Mouse (Mus musculus) erythroblast, embryonic 14.5 days (primary cell): ENCODE measurements around the gene Ttll10. TPM values are rescaled to one million over a fixed set of nuclear protein-coding genes. Genes with fewer than 3 reads are reported as not detected.

Experiments used
- H3K27me3 ChIP-seq: 2 replicates; pipeline ENCODE4 v1.6.1; 2012; ENCODE audit warnings: inconsistent platforms; ENCODE audit not compliant: control insufficient read depth
- H3K36me3 ChIP-seq: 2 replicates; pipeline ENCODE4 v1.6.1; 2012; ENCODE audit warnings: mild to moderate bottlenecking, inconsistent platforms; ENCODE audit not compliant: control insufficient read depth
- H3K4me1 ChIP-seq: 2 replicates; pipeline ENCODE4 v1.6.1; 2012; ENCODE audit warnings: inconsistent platforms; ENCODE audit not compliant: control insufficient read depth
- H3K4me3 ChIP-seq: replicated peaks from 2 replicates; pipeline ENCODE3; 2012; ENCODE audit warnings: moderate library complexity, mild to moderate bottlenecking, inconsistent platforms
- H3K9me3 ChIP-seq: 2 replicates; pipeline ENCODE4 v1.6.1; 2012; ENCODE audit warnings: low read length, inconsistent platforms, mixed read lengths; ENCODE audit not compliant: control insufficient read depth
- GATA1 ChIP-seq: IDR thresholded peaks from 2 replicates; pipeline ENCODE4 v1.6.1; 2012; ENCODE audit warnings: low read length, inconsistent platforms, mixed read lengths
- TAL1 ChIP-seq: IDR thresholded peaks from 3 replicates; pipeline ENCODE4 v1.6.1; 2012; ENCODE audit warnings: low read length, inconsistent platforms, mixed read lengths
- polyA plus RNA-seq: library from polyadenylated mRNA; stranded (reverse); fragments of >175 nt; gene quantifications from 2 replicates; pipeline ENCODE4 v1.2.3, GENCODE M21; 2012

Gene Ttll10
- polyA plus RNA-seq, 1 experiment, result not detected

GRCm38 (mm10) chr4:156032856-156033255 lies 26.4 kb downstream of the Ttll10 start:
- Histone ChIP-seq H3K4me3 (no peak overlapping the region), H3K27me3 (peaks cover 26% of the 10 kb centered on the region), H3K9me3 (no peaks in the 10 kb centered on the region), H3K36me3 (no peaks in the 10 kb centered on the region), H3K4me1 (no peaks in the 10 kb centered on the region)
- no peak for TF ChIP-seq GATA1
- no peak for TF ChIP-seq TAL1

GRCm38 (mm10) chr4:156031593-156032391 lies 27.4 kb downstream of the Ttll10 start:
- Histone ChIP-seq H3K36me3 (no peaks in the 10 kb centered on the region), H3K27me3 (peaks cover 26% of the 10 kb centered on the region), H3K9me3 (no peaks in the 10 kb centered on the region), H3K4me1 (no peaks in the 10 kb centered on the region), H3K4me3 (peak overlapping the region; percentile 47)
- TF ChIP-seq GATA1 (no peak), TAL1 (no peak)

- peak overlapping the region; percentile 47 for H3K4me3 ChIP-seq
- no peak for TF ChIP-seq GATA1
- TF ChIP-seq TAL1, result no peak
- H3K36me3 ChIP-seq, result no peaks in the 10 kb centered on the region
- H3K4me1 ChIP-seq, result no peaks in the 10 kb centered on the region
- H3K27me3 ChIP-seq, result peaks cover 24% of the 10 kb centered on the region
- H3K9me3 ChIP-seq, result no peaks in the 10 kb centered on the region
Observed at GRCm38 (mm10) chr4:156031255-156031592, 28.0 kb downstream of the Ttll10 start.

- Histone ChIP-seq H3K27me3 (peaks cover 19% of the 10 kb centered on the region), H3K9me3 (no peaks in the 10 kb centered on the region), H3K36me3 (no peaks in the 10 kb centered on the region), H3K4me3 (peak overlapping the region; percentile 47), H3K4me1 (no peaks in the 10 kb centered on the region)
- TF ChIP-seq TAL1, result no peak
- TF ChIP-seq GATA1, result no peak
Observed at GRCm38 (mm10) chr4:156030651-156031118, 28.5 kb downstream of the Ttll10 start.

GRCm38 (mm10) chr4:156028580-156028979 lies 30.6 kb downstream of the Ttll10 start:
- no peak overlapping the region for H3K4me3 ChIP-seq
- H3K9me3 ChIP-seq, result no peaks in the 10 kb centered on the region
- no peaks in the 10 kb centered on the region; the same call in 1 of the 2 replicates for H3K27me3 ChIP-seq
- H3K36me3 ChIP-seq, result no peaks in the 10 kb centered on the region
- H3K4me1 ChIP-seq, result no peaks in the 10 kb centered on the region
- no peak for TF ChIP-seq TAL1
- no peak for TF ChIP-seq GATA1

- peaks cover 4% of the 10 kb centered on the region for H3K4me1 ChIP-seq
- H3K9me3 ChIP-seq, result no peaks in the 10 kb centered on the region
- H3K4me3 ChIP-seq, result no peak within 1 kb of the TSS
- TF ChIP-seq GATA1 (no peak), TAL1 (no peak)
- no peaks in the 10 kb centered on the region for H3K36me3 ChIP-seq
- no peaks in the 10 kb centered on the region for H3K27me3 ChIP-seq
Observed at GRCm38 (mm10) chr4:156026013-156026412, 33.2 kb downstream of the Ttll10 start, which contains the start of gene Tnfrsf18. Tnfrsf18 (plus strand) TSS chr4:156026164.

- Histone ChIP-seq H3K36me3 (no peaks in the 10 kb centered on the region), H3K9me3 (no peaks in the 10 kb centered on the region), H3K4me1 (peaks cover 4% of the 10 kb centered on the region), H3K4me3 (no peak overlapping the region), H3K27me3 (no peaks in the 10 kb centered on the region)
- TF ChIP-seq TAL1 (no peak), GATA1 (no peak)
Observed at GRCm38 (mm10) chr4:156024184-156024583, 35.0 kb downstream of the Ttll10 start.

GRCm38 (mm10) chr4:156023520-156023919 lies 35.7 kb downstream of the Ttll10 start:
- no peaks in the 10 kb centered on the region for H3K36me3 ChIP-seq
- H3K4me3 ChIP-seq, result no peak overlapping the region
- peaks cover 4% of the 10 kb centered on the region for H3K4me1 ChIP-seq
- H3K9me3 ChIP-seq, result no peaks in the 10 kb centered on the region
- H3K27me3 ChIP-seq, result no peaks in the 10 kb centered on the region
- TF ChIP-seq GATA1 (no peak), TAL1 (no peak)

GRCm38 (mm10) chr4:156021942-156022419 lies 37.2 kb downstream of the Ttll10 start:
- Histone ChIP-seq H3K4me1 (peaks cover 4% of the 10 kb centered on the region), H3K4me3 (no peak overlapping the region), H3K9me3 (no peaks in the 10 kb centered on the region), H3K27me3 (no peaks in the 10 kb centered on the region), H3K36me3 (peaks cover 4% of the 10 kb centered on the region)
- TF ChIP-seq TAL1, result no peak
- TF ChIP-seq GATA1, result no peak
